Mouse (Mus musculus) heart, postnatal 0 days (tissue): Measurements from ENCODE around the gene H3f3b. TPM values are rescaled to one million over a fixed set of nuclear protein-coding genes. Genes with fewer than 3 reads are reported as not detected.

Experiments used
- ATAC-seq: fragments of 200-750 bp; cut with Nextera tagmentation; 2 replicates; pipeline ENCODE4 v1.8.0; 2017; ENCODE audit warnings: low read depth, moderate number of reproducible peaks, moderate library complexity; ENCODE audit not compliant: insufficient read depth
- DNase-seq: peaks from one replicate; pipeline ENCODE4 v3.0.0-alpha.2; 2016; ENCODE audit warnings: low spot score
- H3K27ac ChIP-seq: fragments of 300-500 bp; sonication (generic); 2 replicates; pipeline ENCODE4 v1.5.1; 2014; ENCODE audit warnings: low read depth, mild to moderate bottlenecking
- H3K27me3 ChIP-seq: fragments of 300-500 bp; sonication (generic); 2 replicates; pipeline ENCODE4 v1.6.1; 2014; ENCODE audit warnings: low read length, mixed read lengths; ENCODE audit not compliant: control insufficient read depth, insufficient read depth
- H3K36me3 ChIP-seq: fragments of 300-500 bp; sonication (generic); replicated peaks from 2 replicates; pipeline ENCODE4 v1.6.1; 2014; ENCODE audit warnings: low read length, mixed read lengths; ENCODE audit not compliant: control insufficient read depth, insufficient read depth
- H3K4me1 ChIP-seq: fragments of 300-500 bp; sonication (generic); 2 replicates; pipeline ENCODE4 v1.6.1; 2014; ENCODE audit warnings: antibody characterized with exemption; ENCODE audit not compliant: control insufficient read depth, insufficient read depth
- H3K4me2 ChIP-seq: fragments of 300-500 bp; sonication (generic); 2 replicates; pipeline ENCODE4 v1.6.1; 2014; ENCODE audit warnings: low read depth, mild to moderate bottlenecking, low read length, moderate library complexity
- H3K4me3 ChIP-seq: fragments of 300-500 bp; sonication (generic); 2 replicates; pipeline ENCODE4 v1.5.1; 2014; ENCODE audit warnings: low read depth, low read length
- H3K9ac ChIP-seq: fragments of 300-500 bp; sonication (generic); replicated peaks from 2 replicates; pipeline ENCODE4 v1.6.1; 2014; ENCODE audit warnings: low read depth, low read length, mixed read lengths
- H3K9me3 ChIP-seq: fragments of 300-500 bp; sonication (generic); replicated peaks from 2 replicates; pipeline ENCODE4 v1.6.1; 2016; ENCODE audit warnings: low read length; ENCODE audit not compliant: control insufficient read depth
- CTCF ChIP-seq: IDR thresholded peaks from 2 replicates; pipeline ENCODE4 v1.5.1; 2016; ENCODE audit warnings: antibody characterized with exemption, control low read depth, low read depth
- EP300 ChIP-seq: IDR thresholded peaks from 2 replicates; pipeline ENCODE4 v1.6.1; 2016; ENCODE audit warnings: antibody characterized with exemption, low read depth
- WGBS: fragments of 180-500 bp; shearing (Covaris S2); extraction: QIAGEN DNeasy Blood & Tissue Kit; methylation state at CpG from one replicate; pipeline ENCODE4 v1.1.7; 2014; 5-methylcytosine and 5-hydroxymethylcytosine counted together
- polyA plus RNA-seq: library from polyadenylated mRNA; unstranded; fragments of >200 nt; fragmentation: Nextera tagmentation; extraction: Ambion mirVana; gene quantifications from 2 replicates; pipeline ENCODE4 v1.2.1, GENCODE M21; 2015
- total RNA-seq: library from RNA; depleted of rRNA; stranded (reverse); fragments of >200 nt; gene quantifications from 2 replicates; pipeline ENCODE4 v1.2.3, GENCODE M21; 2014; ENCODE audit warnings: low replicate concordance

H3f3b gene
- total and polyA plus RNA-seq, 2 experiments from 2014 or later, result 365 to 561 TPM

DNA sequence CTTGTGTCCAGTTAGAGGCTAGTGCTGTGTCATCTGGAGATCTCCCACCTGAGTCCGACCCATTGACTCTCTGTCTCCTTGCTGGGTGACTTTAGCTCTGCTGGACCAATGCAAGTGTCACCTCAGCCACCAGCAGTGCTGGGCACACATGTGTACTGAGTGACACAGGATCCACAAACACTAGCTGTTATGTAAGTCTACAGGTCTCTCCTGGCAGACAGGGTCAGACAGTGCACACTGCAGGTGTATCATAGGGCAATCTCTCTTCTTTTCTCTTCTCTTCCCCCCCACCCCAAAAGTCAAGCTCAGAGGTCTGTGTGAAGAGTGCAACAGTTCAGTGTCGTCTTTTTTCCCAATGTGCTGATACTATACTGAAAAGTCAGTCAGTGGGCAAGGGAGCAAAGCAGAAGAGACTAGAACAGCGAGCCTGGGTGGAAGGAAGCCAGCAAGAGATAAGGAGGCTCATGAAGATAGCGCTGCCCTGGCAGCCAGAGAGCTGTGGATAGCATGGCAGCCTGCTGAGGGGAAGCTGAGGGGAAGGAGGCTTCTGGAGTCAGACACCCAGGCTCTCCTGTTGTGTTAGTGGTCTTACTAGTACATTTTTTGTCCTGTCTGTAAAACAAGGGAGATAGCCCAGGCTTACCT lies 29.6 kb upstream of the H3f3b start:
- peaks cover 88% of the 10 kb centered on the region for H3K36me3 ChIP-seq
- ATAC-seq, result no peak

DNA sequence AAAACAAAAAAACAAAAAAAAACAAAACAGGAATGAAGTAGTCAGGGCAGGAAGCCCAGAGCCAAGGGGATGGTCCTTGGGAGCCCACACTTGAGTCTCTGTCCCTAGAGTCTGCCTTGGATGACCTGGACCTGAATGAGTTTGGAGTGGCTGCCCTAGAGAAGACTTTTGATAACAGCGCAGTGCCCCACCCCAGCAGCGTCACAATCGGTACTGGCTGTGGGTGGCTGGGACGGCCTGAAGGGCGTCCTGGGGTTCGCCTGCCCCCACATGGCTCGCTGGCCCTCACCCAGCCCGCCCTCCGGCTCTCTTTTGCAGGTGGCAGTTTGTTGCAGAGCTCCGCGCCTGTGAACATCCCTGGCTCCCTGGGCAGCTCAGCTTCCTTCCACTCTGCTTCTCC lies 28.1 kb upstream of the H3f3b start:
- no peak for TF ChIP-seq CTCF
- TF ChIP-seq EP300, result no peak
- Histone ChIP-seq H3K4me2 (no peak overlapping the region), H3K4me1 (no peaks in the 10 kb centered on the region), H3K9me3 (no peaks in the 10 kb centered on the region), H3K27me3 (no peaks in the 10 kb centered on the region), H3K9ac (no peak overlapping the region), H3K27ac (no peak overlapping the region), H3K36me3 (peaks cover 96% of the 10 kb centered on the region), H3K4me3 (no peak overlapping the region)
- DNase-seq (no peak), ATAC-seq (no peak)
- 84% methylated on average over 11 of the region's 11 CpGs for WGBS

More for the DNA sequence above, 29.6 kb upstream of the H3f3b start:
- H3K27ac ChIP-seq, result no peak overlapping the region
- no peak for DNase-seq
- H3K9me3 ChIP-seq, result no peaks in the 10 kb centered on the region
- TF ChIP-seq EP300 (no peak), CTCF (no peak)
- WGBS, result 30% methylated on average over 4 of the region's 4 CpGs
- no peaks in the 10 kb centered on the region for H3K4me1 ChIP-seq
- no peak overlapping the region for H3K4me3 ChIP-seq
- no peaks in the 10 kb centered on the region for H3K27me3 ChIP-seq
- no peak overlapping the region for H3K9ac ChIP-seq
- H3K4me2 ChIP-seq, result no peak overlapping the region

DNA sequence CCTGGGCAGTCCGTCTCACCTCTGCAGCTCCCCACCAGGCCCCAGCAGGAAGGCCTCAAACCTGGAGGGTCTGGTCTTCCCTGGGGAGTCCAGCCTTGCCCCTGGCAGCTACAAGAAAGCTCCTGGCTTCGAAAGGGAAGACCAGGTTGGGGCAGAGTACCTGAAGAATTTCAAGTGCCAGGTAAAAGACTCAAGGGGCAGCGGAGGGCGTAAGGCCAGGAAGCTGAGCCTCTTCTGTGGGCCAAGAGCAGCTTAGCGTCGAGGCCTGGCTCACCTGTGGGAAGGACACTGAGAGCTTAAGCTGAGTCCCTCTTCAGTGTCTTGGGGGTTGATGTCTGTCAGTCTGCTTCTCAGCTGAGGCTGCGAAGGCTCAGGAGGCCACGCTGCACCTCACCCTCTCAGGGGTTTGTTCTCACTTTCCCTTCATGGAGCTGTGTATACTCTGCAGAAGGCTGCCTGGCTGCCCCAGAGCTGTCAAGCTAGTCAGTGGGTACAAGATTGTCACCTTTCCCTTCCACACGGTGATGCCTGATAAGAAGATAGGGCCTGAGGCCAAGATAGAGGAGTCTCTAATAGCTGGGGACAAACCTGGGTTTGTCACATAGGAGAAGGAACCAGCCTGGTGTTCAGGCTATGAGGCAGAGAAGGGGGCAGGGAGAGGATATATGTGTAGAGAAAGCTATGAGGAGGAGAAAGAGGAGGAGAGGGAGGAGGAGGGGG lies 25.9 kb upstream of the H3f3b start:
- TF ChIP-seq CTCF, result no peak
- no peak for TF ChIP-seq EP300
- Histone ChIP-seq H3K36me3 (peaks cover 97% of the 10 kb centered on the region), H3K27me3 (no peaks in the 10 kb centered on the region), H3K9me3 (no peaks in the 10 kb centered on the region), H3K9ac (no peak overlapping the region), H3K4me2 (no peak overlapping the region), H3K27ac (no peak overlapping the region), H3K4me3 (no peak overlapping the region), H3K4me1 (no peaks in the 10 kb centered on the region)
- WGBS, result 83% methylated on average over 9 of the region's 9 CpGs
- DNase-seq (no peak), ATAC-seq (no peak)

DNA sequence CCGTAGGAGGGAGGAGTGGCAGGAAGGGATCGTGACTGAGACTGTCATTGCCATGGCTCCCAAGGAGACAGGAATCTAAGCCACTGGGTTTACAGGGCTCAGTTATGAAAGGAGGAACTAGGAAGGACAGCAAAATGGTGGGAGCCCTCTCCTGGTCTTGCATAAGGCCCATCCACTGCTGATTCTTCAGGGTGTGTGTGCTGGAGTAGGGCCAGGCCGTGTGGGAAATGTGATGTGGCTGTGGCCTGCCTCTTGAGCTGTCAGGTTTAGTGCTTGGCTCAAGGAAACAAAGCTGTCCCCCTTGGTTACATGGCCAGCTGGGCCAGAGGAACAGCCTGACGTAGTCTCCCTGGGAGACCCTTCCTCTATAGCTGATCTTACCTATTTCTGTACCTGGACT lies 22.4 kb upstream of the H3f3b start:
- 81% methylated on average over 4 of the region's 4 CpGs for WGBS
- no peak for TF ChIP-seq CTCF
- TF ChIP-seq EP300, result no peak
- H3K36me3 ChIP-seq, result peaks cover 89% of the 10 kb centered on the region
- no peak overlapping the region for H3K9ac ChIP-seq
- H3K4me2 ChIP-seq, result no peak overlapping the region
- H3K4me3 ChIP-seq, result no peak overlapping the region
- no peaks in the 10 kb centered on the region for H3K9me3 ChIP-seq
- H3K27ac ChIP-seq, result no peak overlapping the region
- H3K4me1 ChIP-seq, result no peaks in the 10 kb centered on the region
- DNase-seq (no peak), ATAC-seq (no peak)
- H3K27me3 ChIP-seq, result no peaks in the 10 kb centered on the region

DNA sequence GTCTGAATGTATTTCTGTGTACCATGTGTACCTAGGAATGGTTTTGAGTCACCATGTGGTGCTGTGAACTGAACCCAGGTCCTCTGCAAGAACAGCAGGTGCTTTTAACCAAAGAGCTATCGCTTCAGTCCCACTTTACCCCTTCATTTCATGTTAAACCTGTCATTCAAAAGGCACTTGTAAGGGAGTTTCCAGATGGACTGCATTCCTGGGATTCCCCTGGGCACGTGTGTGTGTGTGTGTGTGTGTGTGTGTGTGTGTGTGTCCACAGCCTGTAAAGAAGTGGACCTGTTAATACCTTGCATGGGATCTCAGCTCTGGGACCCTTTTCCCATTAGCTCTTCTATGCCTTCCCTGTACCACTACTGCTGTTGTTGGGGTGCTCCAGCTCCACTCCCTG lies 21.8 kb upstream of the H3f3b start:
- H3K27me3 ChIP-seq, result no peaks in the 10 kb centered on the region
- TF ChIP-seq EP300 (no peak), CTCF (no peak)
- no peak overlapping the region for H3K4me2 ChIP-seq
- DNase-seq (no peak), ATAC-seq (no peak)
- no peaks in the 10 kb centered on the region for H3K4me1 ChIP-seq
- H3K4me3 ChIP-seq, result no peak overlapping the region
- 52% methylated on average over 2 of the region's 2 CpGs for WGBS
- H3K9ac ChIP-seq, result no peak overlapping the region
- H3K27ac ChIP-seq, result no peak overlapping the region
- H3K36me3 ChIP-seq, result peaks cover 89% of the 10 kb centered on the region
- no peaks in the 10 kb centered on the region for H3K9me3 ChIP-seq

DNA sequence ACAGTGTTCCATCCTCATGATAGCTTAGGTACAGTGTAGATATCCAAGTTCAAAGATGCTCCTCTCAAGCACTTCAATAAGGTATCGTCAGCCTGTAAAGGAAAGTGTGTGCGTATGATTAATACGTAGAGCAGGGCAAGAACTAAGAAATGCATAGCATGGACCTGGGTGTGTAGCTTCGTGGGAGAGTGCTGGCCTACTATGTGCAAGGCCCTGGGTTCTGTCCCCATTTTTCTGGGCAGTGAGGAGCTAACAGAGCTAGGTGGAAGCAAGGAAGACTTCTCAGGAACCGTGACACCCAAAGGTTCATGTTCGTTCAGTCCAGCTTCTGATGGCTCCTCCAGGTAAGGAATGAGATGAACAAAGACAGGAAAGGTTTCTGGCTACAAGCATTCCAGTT lies 17.4 kb upstream of the H3f3b start:
- H3K27ac ChIP-seq, result no peak overlapping the region
- H3K4me2 ChIP-seq, result no peak overlapping the region
- H3K27me3 ChIP-seq, result no peaks in the 10 kb centered on the region
- no peaks in the 10 kb centered on the region for H3K9me3 ChIP-seq
- WGBS, result 93% methylated on average over 6 of the region's 6 CpGs
- H3K9ac ChIP-seq, result no peak overlapping the region
- H3K4me3 ChIP-seq, result no peak overlapping the region
- ATAC-seq, result no peak
- TF ChIP-seq EP300, result no peak
- no peak for TF ChIP-seq CTCF
- H3K4me1 ChIP-seq, result peaks cover 4% of the 10 kb centered on the region; the same call in 1 of the 2 replicates
- peaks cover 64% of the 10 kb centered on the region for H3K36me3 ChIP-seq
- DNase-seq, result no peak
